Mouse (Mus musculus): Measurements from ENCODE around the gene Cdk5. TPM values are rescaled to one million over a fixed set of nuclear protein-coding genes. Genes with fewer than 3 reads are reported as not detected.

Cdk5 gene
- polyA plus RNA-seq, 1 experiment, result 52.3 TPM

DNA sequence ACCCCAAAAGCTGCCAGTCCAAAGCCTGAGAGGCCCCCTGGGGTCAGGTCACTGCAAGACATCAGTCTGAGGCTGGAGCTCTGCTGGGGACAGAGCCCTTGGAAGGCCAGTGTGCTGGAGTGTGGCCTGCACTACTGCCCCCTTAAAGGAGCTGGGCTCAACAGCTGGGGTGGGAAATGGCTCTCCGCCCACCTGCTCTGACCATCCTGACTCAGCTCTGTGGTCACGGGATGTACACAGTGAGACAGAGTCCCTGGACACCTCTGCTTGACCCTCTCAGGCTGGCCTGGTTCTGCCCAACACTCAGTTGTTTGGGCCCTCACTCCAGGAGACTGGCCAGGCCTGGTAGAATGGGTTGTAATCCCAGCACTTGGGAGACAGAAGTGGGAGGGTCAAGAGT lies 13.9 kb downstream of the Cdk5 start:
- H3K4me3 ChIP-seq (ENCODE audit: control insufficient read depth, low read depth, low read length), result no peak overlapping the region
- H3K36me3 ChIP-seq (ENCODE audit: control insufficient read depth, insufficient read depth, low read length), result no peaks in the 10 kb centered on the region; the same call in 1 of the 2 replicates
- TF ChIP-seq CTCF (IDR thresholded peaks at IDR 0.05; ENCODE audit: control insufficient read depth, insufficient read depth, insufficient replicate concordance, low read depth, low read length) (no peak), POLR2A (IDR thresholded peaks at IDR 0.05; ENCODE audit: control insufficient read depth, low read depth, low read length) (no peak)
- H3K27ac ChIP-seq (ENCODE audit: control insufficient read depth, insufficient read depth, low read depth, low read length), result no peak overlapping the region
- H3K27me3 ChIP-seq (ENCODE audit: control insufficient read depth, insufficient read depth, low read length), result no peaks in the 10 kb centered on the region
- 0 out of 2 replicates have a peak, but pooled peaks cover 2% of the 10 kb centered on the region for H3K4me1 ChIP-seq (ENCODE audit: control insufficient read depth, insufficient read depth, low read length)

DNA sequence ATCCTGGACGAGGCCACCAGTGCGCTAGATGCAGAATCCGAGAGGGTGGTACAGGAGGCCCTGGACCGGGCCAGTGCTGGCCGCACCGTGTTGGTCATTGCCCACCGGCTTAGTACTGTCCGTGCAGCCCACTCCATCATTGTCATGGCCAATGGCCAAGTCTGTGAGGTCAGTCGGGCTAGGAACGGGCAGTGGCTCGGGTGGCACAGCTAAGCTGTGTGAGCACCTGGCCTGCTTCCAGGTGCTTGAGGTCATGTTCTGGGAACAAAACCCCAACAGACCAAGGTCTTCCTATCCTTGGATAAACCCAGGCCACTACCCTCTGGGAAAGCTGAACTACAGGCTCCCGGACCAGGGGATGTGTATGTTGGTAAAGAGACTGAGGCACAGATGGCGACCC lies 14.7 kb downstream of the Cdk5 start:
- H3K27me3 ChIP-seq (ENCODE audit: control insufficient read depth, insufficient read depth, low read length), result no peaks in the 10 kb centered on the region
- H3K36me3 ChIP-seq (ENCODE audit: control insufficient read depth, insufficient read depth, low read length), result no peaks in the 10 kb centered on the region; the same call in 1 of the 2 replicates
- H3K4me1 ChIP-seq (ENCODE audit: control insufficient read depth, insufficient read depth, low read length), result 0 out of 2 replicates have a peak, but pooled peaks cover 2% of the 10 kb centered on the region
- H3K4me3 ChIP-seq (ENCODE audit: control insufficient read depth, low read depth, low read length), result no peak overlapping the region
- no peak overlapping the region for H3K27ac ChIP-seq (ENCODE audit: control insufficient read depth, insufficient read depth, low read depth, low read length)
- TF ChIP-seq CTCF (IDR thresholded peaks at IDR 0.05; ENCODE audit: control insufficient read depth, insufficient read depth, insufficient replicate concordance, low read depth, low read length) (no peak), POLR2A (IDR thresholded peaks at IDR 0.05; ENCODE audit: control insufficient read depth, low read depth, low read length) (no peak)

DNA sequence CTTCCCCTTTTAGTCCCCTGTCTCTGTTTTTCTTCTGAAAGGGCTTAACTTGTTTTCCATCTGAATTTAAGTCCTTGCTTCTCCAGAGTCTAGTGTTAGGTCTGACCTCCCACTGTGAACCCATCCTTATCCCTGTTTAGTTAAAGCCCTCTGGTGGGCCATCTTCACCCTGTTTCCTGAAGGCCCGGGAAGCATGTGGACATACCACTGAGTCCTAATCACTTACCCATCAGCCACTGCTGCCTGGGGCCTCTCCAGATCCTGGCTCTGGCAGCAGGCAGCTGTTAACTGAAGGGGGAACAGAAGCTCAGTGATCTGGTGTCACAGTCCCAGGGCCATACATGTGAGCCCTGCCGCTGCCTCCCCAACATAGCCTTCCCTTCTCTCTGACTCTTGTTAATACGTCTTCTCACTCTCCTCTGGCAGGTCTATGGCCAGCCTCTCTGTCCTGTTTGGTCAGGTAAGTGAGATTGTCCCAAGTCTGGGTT lies 17.9 kb downstream of the Cdk5 start:
- Histone ChIP-seq H3K36me3 (ENCODE audit: control insufficient read depth, insufficient read depth, low read length) (no peaks in the 10 kb centered on the region; the same call in none of the 2 replicates), H3K27me3 (ENCODE audit: control insufficient read depth, insufficient read depth, low read length) (no peaks in the 10 kb centered on the region), H3K27ac (ENCODE audit: control insufficient read depth, insufficient read depth, low read depth, low read length) (no peak overlapping the region), H3K4me1 (ENCODE audit: control insufficient read depth, insufficient read depth, low read length) (no peaks in the 10 kb centered on the region), H3K4me3 (ENCODE audit: control insufficient read depth, low read depth, low read length) (no peak overlapping the region)
- no peak for TF ChIP-seq POLR2A (IDR thresholded peaks at IDR 0.05; ENCODE audit: control insufficient read depth, low read depth, low read length)
- TF ChIP-seq CTCF (IDR thresholded peaks at IDR 0.05; ENCODE audit: control insufficient read depth, insufficient read depth, insufficient replicate concordance, low read depth, low read length), result no peak

DNA sequence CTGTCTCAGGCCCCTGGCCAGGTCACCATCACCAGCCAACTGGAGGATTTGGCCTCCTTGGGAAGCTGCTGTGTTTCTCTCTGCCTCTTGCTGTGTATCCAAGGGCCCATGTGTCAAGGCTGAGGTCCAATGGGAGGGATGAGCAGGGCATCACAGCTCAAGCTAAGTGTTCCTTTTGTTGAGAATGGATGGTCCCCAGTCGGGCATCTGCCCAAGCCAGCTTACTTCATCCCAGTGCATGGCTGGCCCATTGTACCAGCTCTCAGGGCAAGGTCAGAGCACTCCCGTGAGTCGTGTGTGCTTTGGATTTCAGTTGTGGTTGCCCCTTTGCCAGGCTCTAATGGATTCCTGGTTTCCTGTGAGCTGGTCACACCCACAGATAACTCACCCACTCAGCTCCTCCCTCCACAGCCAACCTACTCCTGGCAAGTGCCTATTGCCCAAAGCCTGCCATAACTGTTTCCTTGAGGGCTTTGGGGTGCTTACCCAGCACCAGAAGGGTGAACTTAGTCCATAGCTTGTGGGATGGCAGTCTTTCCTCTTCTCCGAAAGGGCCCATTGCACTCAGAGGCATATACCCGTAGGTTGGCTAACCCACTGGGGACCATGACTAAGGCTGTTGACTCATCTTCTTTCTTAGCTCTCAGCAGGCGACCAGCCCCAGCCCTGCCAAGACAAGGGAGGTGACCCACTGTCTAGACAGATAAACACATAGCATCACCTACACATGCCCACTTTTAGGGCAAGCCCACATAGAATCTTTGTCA lies 18.6 kb downstream of the Cdk5 start:
- Histone ChIP-seq H3K36me3 (ENCODE audit: control insufficient read depth, insufficient read depth, low read length) (no peaks in the 10 kb centered on the region; the same call in none of the 2 replicates), H3K27me3 (ENCODE audit: control insufficient read depth, insufficient read depth, low read length) (no peaks in the 10 kb centered on the region), H3K4me1 (ENCODE audit: control insufficient read depth, insufficient read depth, low read length) (no peaks in the 10 kb centered on the region), H3K4me3 (ENCODE audit: control insufficient read depth, low read depth, low read length) (no peak overlapping the region), H3K27ac (ENCODE audit: control insufficient read depth, insufficient read depth, low read depth, low read length) (no peak overlapping the region)
- TF ChIP-seq POLR2A (IDR thresholded peaks at IDR 0.05; ENCODE audit: control insufficient read depth, low read depth, low read length), result no peak

DNA sequence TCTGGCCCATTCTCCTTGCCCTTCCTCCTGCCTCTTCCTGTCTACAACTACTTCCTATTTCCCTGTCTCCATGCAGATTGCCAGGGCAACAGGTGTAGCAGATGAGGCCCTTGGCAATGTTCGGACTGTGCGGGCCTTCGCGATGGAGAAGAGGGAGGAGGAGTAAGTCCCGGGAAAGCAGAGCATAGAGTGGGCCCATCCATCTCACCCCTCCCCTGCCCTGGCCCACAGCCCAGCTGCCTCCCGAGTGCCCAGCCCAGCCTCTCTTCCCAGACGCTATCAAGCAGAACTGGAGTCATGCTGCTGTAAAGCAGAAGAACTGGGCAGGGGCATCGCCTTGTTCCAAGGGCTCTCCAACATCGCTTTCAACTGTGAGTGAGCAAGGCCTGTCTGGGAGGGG lies 21.4 kb downstream of the Cdk5 start:
- H3K4me1 ChIP-seq (ENCODE audit: control insufficient read depth, insufficient read depth, low read length), result no peaks in the 10 kb centered on the region
- H3K4me3 ChIP-seq (ENCODE audit: control insufficient read depth, low read depth, low read length), result no peak overlapping the region
- H3K36me3 ChIP-seq (ENCODE audit: control insufficient read depth, insufficient read depth, low read length), result no peaks in the 10 kb centered on the region; the same call in 1 of the 2 replicates
- TF ChIP-seq CTCF (IDR thresholded peaks at IDR 0.05; ENCODE audit: control insufficient read depth, insufficient read depth, insufficient replicate concordance, low read depth, low read length), result no peak
- TF ChIP-seq POLR2A (IDR thresholded peaks at IDR 0.05; ENCODE audit: control insufficient read depth, low read depth, low read length), result no peak
- H3K27ac ChIP-seq (ENCODE audit: control insufficient read depth, insufficient read depth, low read depth, low read length), result no peak overlapping the region
- H3K27me3 ChIP-seq (ENCODE audit: control insufficient read depth, insufficient read depth, low read length), result no peaks in the 10 kb centered on the region

DNA sequence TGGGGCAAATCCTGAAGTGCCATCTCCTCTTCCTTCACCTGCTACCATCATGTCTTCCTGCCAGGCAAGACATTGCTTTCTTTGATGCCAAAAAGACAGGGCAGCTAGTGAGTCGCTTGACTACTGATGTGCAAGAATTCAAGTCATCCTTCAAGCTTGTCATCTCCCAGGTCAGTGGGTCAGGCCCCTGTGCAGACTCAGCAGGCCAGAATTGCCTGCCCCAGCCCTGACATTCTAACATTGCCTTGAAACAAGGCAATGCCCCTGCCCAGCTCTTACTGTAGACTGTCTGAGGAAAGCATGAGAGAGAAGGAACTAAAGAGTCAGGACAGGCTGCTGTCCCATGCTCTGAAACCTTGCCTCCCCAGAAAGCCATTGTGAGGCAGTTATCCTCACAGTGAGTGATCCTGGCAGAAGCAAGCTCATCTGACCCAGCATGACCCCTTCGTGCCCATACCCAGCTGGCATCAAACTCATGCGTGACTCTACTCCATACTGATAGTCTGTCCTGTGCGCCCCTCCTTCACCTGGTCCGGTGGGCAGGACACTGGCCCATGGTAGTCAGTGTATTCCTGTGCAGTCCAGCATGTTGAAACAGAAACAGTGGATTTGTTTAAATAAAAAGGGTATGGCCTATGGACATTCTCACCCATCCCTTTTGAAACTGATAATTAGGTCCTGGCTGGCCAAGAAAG lies 22.3 kb downstream of the Cdk5 start:
- no peaks in the 10 kb centered on the region; the same call in 1 of the 2 replicates for H3K36me3 ChIP-seq (ENCODE audit: control insufficient read depth, insufficient read depth, low read length)
- no peak for TF ChIP-seq CTCF (IDR thresholded peaks at IDR 0.05; ENCODE audit: control insufficient read depth, insufficient read depth, insufficient replicate concordance, low read depth, low read length)
- TF ChIP-seq POLR2A (IDR thresholded peaks at IDR 0.05; ENCODE audit: control insufficient read depth, low read depth, low read length), result no peak
- H3K27ac ChIP-seq (ENCODE audit: control insufficient read depth, insufficient read depth, low read depth, low read length), result no peak overlapping the region

DNA sequence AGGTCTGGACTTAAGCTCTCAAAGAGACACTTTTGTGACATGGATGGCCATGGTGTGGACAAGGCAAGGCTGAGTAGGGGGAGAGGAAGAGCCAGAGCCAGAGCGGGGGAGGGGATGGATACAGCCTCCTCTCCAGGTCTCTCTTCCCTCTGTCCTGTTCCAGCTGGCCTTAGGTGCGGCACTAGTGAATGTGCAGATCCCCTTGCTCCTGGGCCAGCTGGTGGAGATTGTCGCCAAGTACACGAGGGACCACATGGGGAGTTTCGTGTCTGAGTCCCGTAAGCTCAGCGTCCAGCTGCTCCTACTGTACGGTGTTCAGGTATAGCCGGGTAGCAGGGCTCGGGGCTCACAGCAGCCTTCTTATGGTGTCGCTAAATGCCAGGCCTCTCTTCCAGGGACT lies 23.0 kb downstream of the Cdk5 start:
- Histone ChIP-seq H3K27me3 (ENCODE audit: control insufficient read depth, insufficient read depth, low read length) (no peaks in the 10 kb centered on the region), H3K36me3 (ENCODE audit: control insufficient read depth, insufficient read depth, low read length) (no peaks in the 10 kb centered on the region; the same call in 1 of the 2 replicates), H3K27ac (ENCODE audit: control insufficient read depth, insufficient read depth, low read depth, low read length) (no peak overlapping the region), H3K4me1 (ENCODE audit: control insufficient read depth, insufficient read depth, low read length) (no peaks in the 10 kb centered on the region), H3K4me3 (ENCODE audit: control insufficient read depth, low read depth, low read length) (no peak overlapping the region)
- no peak for TF ChIP-seq POLR2A (IDR thresholded peaks at IDR 0.05; ENCODE audit: control insufficient read depth, low read depth, low read length)
- TF ChIP-seq CTCF (IDR thresholded peaks at IDR 0.05; ENCODE audit: control insufficient read depth, insufficient read depth, insufficient replicate concordance, low read depth, low read length), result no peak

More for the DNA sequence above, 22.3 kb downstream of the Cdk5 start:
- Histone ChIP-seq H3K4me3 (ENCODE audit: control insufficient read depth, low read depth, low read length) (no peak overlapping the region), H3K27me3 (ENCODE audit: control insufficient read depth, insufficient read depth, low read length) (no peaks in the 10 kb centered on the region), H3K4me1 (ENCODE audit: control insufficient read depth, insufficient read depth, low read length) (no peaks in the 10 kb centered on the region)

Data from testis, adult 2 months (tissue).